Comparison of ENCODE assay signal across 8 mouse cellular contexts in the genomic region with DNA sequence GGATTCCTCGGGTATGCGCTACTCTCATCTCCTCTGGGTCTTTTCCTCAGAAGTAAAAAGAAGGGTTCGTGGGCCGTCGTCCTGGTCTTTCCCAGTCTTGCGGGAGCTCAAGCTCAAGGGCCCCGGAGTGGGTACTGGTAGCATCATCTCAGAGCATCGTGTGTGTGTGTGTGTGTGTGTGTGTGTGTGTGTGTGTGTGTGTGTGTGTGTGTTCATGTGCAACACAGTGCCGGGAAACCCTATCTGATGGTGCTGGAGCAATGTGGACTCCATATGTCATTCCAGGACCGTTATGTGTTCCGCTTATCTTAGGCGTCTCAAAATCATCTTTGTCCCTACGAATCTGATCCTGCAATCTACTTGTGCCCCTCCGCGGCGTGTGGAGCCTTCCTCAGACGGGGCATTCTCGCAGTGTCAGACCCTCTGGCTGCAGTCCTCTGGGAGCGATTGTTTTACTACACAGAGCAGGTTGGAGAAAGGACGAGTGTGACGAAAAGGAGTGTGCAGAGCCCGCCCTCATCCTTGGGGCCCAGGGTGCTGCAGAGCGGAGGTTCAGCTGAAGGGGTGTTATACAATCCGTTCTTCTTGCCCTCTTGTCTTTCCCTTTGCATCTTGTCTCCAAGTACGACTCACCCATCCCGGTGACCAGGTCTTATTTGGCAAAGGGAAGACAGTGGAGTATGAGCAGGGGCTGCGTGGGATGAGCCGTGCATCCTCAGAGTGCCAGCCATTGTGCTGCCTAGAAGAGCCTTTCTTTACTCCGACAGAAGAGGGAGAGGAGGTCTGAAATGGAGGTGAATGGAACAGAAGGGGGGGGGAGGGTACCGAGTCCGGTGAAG. TPM values are rescaled to one million over a fixed set of nuclear protein-coding genes. Genes with fewer than 3 reads are reported as not detected.
DNase-seq lines count a peak whose midpoint lies in the region; ATAC-seq and TF ChIP-seq lines count a peak whose summit lies in the region.

No protein-coding gene starts in this region.

- no peak for TF ChIP-seq CTCF in intestine, postnatal 0 days (IDR thresholded peaks at IDR 0.05; ENCODE audit: low read depth)
- no peak for TF ChIP-seq CTCF in small intestine, adult 2 months (IDR thresholded peaks at IDR 0.05; ENCODE audit: extremely low read depth, insufficient read length, insufficient replicate concordance, low read depth, low read length)

- no peaks in the 10 kb centered on the region for H3K36me3 ChIP-seq in heart, embryonic 10.5 days
- H3K36me3 ChIP-seq in forebrain, embryonic 13.5 days (ENCODE audit: poor library complexity, severe bottlenecking) = peaks cover 18% of the 10 kb centered on the region
- H3K36me3 ChIP-seq in intestine, postnatal 0 days (ENCODE audit: control insufficient read depth, insufficient read depth) = no peaks in the 10 kb centered on the region
- no peaks in the 10 kb centered on the region for H3K36me3 ChIP-seq in small intestine, adult 2 months (ENCODE audit: control insufficient read depth, insufficient read depth, low read length)

- peak overlapping the region; percentile 84 for H3K4me2 ChIP-seq in forebrain, embryonic 13.5 days
- H3K4me2 ChIP-seq in intestine, postnatal 0 days (replicated peaks; ENCODE audit: low read depth) = peak overlapping the region; percentile 70

- H3K9me3 ChIP-seq in heart, embryonic 10.5 days = no peaks in the 10 kb centered on the region
- H3K9me3 ChIP-seq in forebrain, embryonic 13.5 days (replicated peaks) = no peaks in the 10 kb centered on the region
- no peaks in the 10 kb centered on the region for H3K9me3 ChIP-seq in intestine, postnatal 0 days (ENCODE audit: control insufficient read depth)

- 6% methylated on average over 31 of the region's 31 CpGs for WGBS in heart, embryonic 10.5 days
- WGBS in forebrain, embryonic 13.5 days = under 1% methylated on average over 30 of the region's 31 CpGs
- WGBS in intestine, postnatal 0 days = 4% methylated on average over 31 of the region's 31 CpGs
- WGBS in small intestine, adult 2 months = 9% methylated on average over 31 of the region's 31 CpGs

- DNase-seq in heart, embryonic 10.5 days (ENCODE audit: low spot score) = no peak
- DNase-seq in heart, postnatal 14 days = no peak
- DNase-seq in thymus, postnatal 14 days = no peak

- H3K4me3 ChIP-seq in heart, embryonic 10.5 days = peak overlapping the region; percentile 64
- peak overlapping the region; percentile 76 for H3K4me3 ChIP-seq in forebrain, embryonic 13.5 days
- H3K4me3 ChIP-seq in intestine, postnatal 0 days (ENCODE audit: low read depth, low read length) = peak overlapping the region; percentile 39
- H3K4me3 ChIP-seq in small intestine, adult 2 months (ENCODE audit: low read depth, low read length) = peak overlapping the region; percentile 35

- H3K27me3 ChIP-seq in heart, embryonic 10.5 days (ENCODE audit: insufficient read depth, poor library complexity, severe bottlenecking) = peaks cover 17% of the 10 kb centered on the region
- H3K27me3 ChIP-seq in forebrain, embryonic 13.5 days = no peaks in the 10 kb centered on the region
- H3K27me3 ChIP-seq in intestine, postnatal 0 days (replicated peaks; ENCODE audit: control insufficient read depth, insufficient read depth, low read length) = peaks cover 20% of the 10 kb centered on the region; the same call in 1 of the 2 replicates
- peaks cover 6% of the 10 kb centered on the region; the same call in 1 of the 2 replicates for H3K27me3 ChIP-seq in small intestine, adult 2 months (ENCODE audit: control insufficient read depth, insufficient read depth, low read length)

- H3K27ac ChIP-seq in heart, embryonic 10.5 days = peak overlapping the region; percentile 44; the same call in 1 of the 2 replicates
- peak overlapping the region; percentile 98 for H3K27ac ChIP-seq in forebrain, embryonic 13.5 days
- no peak overlapping the region for H3K27ac ChIP-seq in intestine, postnatal 0 days (ENCODE audit: low read depth, low read length)
- no peak overlapping the region for H3K27ac ChIP-seq in small intestine, adult 2 months (ENCODE audit: insufficient read depth, low read depth, low read length)

- intact Hi-C loops in heart, postnatal 14 days (cut with DNase I) = no loop called here

- peak; percentile 73 for ATAC-seq in cerebellum, adult (ENCODE audit: insufficient number of reproducible peaks, low FRiP score, low TSS enrichment)
- ATAC-seq in forebrain, embryonic 13.5 days = peak; percentile 78
- ATAC-seq in intestine, postnatal 0 days = 0 out of 2 replicates have a peak, but pooled peaks have one; percentile 8
- 0 out of 2 replicates have a peak, but pooled peaks have one; percentile 9 for ATAC-seq in megakaryocyte progenitor cell, adult 5-6 weeks (replicated peaks; ENCODE audit: poor library complexity)

- peaks cover 13% of the 10 kb centered on the region for H3K4me1 ChIP-seq in heart, embryonic 10.5 days
- H3K4me1 ChIP-seq in forebrain, embryonic 13.5 days = peaks cover 38% of the 10 kb centered on the region
- no peaks in the 10 kb centered on the region for H3K4me1 ChIP-seq in intestine, postnatal 0 days (replicated peaks; ENCODE audit: control insufficient read depth, insufficient read depth, low read length)
- H3K4me1 ChIP-seq in small intestine, adult 2 months (ENCODE audit: control insufficient read depth, insufficient read depth, insufficient read length, low read length) = peaks cover 2% of the 10 kb centered on the region

- peak overlapping the region; percentile 92 for H3K9ac ChIP-seq in forebrain, embryonic 13.5 days
- peak overlapping the region; percentile 11; the same call in 1 of the 2 replicates for H3K9ac ChIP-seq in intestine, postnatal 0 days (ENCODE audit: low read depth, low read length)

- no peak for TF ChIP-seq POLR2A in small intestine, adult 2 months (IDR thresholded peaks at IDR 0.05; ENCODE audit: low read depth, low read length)

RNA-seq across cellular contexts. Expression of a gene that starts 11.6 kb away (rescaled TPM):
- polyA plus RNA-seq in heart, embryonic 10.5 days (2016; fragmentation: Nextera tagmentation; extraction: Ambion mirVana) = 1.9 and 3.8 TPM in 2 replicates
- 1 to 10 TPM; 1.2 to 1.9 TPM for total RNA-seq in heart, postnatal 14 days (2021)
- 601 and 607 TPM in 2 replicates for polyA plus RNA-seq in forebrain, embryonic 13.5 days (2015; fragmentation: Nextera tagmentation; extraction: Ambion mirVana)
- 9.6 and 10.3 TPM in 2 replicates for polyA plus RNA-seq in intestine, postnatal 0 days (2015; fragmentation: Nextera tagmentation; extraction: Ambion mirVana)
- not detected in 2 replicates for total RNA-seq in megakaryocyte progenitor cell, adult 5-6 weeks (2015)
- not detected in 2 replicates for total RNA-seq in megakaryocyte progenitor cell, adult 5-6 weeks (2017)
- 0.20 and 0.30 TPM in 2 replicates for polyA plus RNA-seq in small intestine, adult 2 months (2012; rRNA removed)

RNA-seq across cellular contexts. Expression of a gene that starts 36.1 kb away (rescaled TPM):
- 71.1 and 81.5 TPM in 2 replicates for polyA plus RNA-seq in heart, embryonic 10.5 days (2016; fragmentation: Nextera tagmentation; extraction: Ambion mirVana)
- 10 to 100 TPM; 96.3 to 96.4 TPM for total RNA-seq in heart, postnatal 14 days (2021)
- 105 and 112 TPM in 2 replicates for polyA plus RNA-seq in forebrain, embryonic 13.5 days (2015; fragmentation: Nextera tagmentation; extraction: Ambion mirVana)
- 60.8 and 61.6 TPM in 2 replicates for polyA plus RNA-seq in intestine, postnatal 0 days (2015; fragmentation: Nextera tagmentation; extraction: Ambion mirVana)
- 43.7 and 49.3 TPM in 2 replicates for total RNA-seq in megakaryocyte progenitor cell, adult 5-6 weeks (2015)
- 38.9 and 51.4 TPM in 2 replicates for total RNA-seq in megakaryocyte progenitor cell, adult 5-6 weeks (2017)
- 19.0 and 50.7 TPM in 2 replicates for polyA plus RNA-seq in small intestine, adult 2 months (2012; rRNA removed)

Comparison
In these comparisons a context has a peak if more than half of its experiments do, and no peak if none do; other contexts are left out.
1. H3K27ac ChIP-seq: peak in heart, embryonic 10.5 days (single experiment) and forebrain, embryonic 13.5 days (single experiment); none in intestine, postnatal 0 days (single experiment) and small intestine, adult 2 months (single experiment).
2. ATAC-seq: peak in every context shown above with its lines; median percentile 78 in forebrain, embryonic 13.5 days; 73 in cerebellum, adult; 9 in megakaryocyte progenitor cell, adult 5-6 weeks; 8 in intestine, postnatal 0 days.
3. RNA of a gene that starts 11.6 kb away (polyA plus RNA-seq): 601 to 607 TPM in forebrain, embryonic 13.5 days; 9.6 to 10.3 TPM in intestine, postnatal 0 days, 1.9 to 3.8 TPM in heart, embryonic 10.5 days and 0.20 to 0.30 TPM in small intestine, adult 2 months; every median in the first group is over 10 times any median in the second.
4. Peak in every context shown above with its lines, with median percentiles within 50 percentile points of each other: H3K4me3 ChIP-seq.